Mouse (Mus musculus) heart, embryonic 11.5 days (tissue): Measurements from ENCODE around the gene Anapc2. TPM values are rescaled to one million over a fixed set of nuclear protein-coding genes. Genes with fewer than 3 reads are reported as not detected.

Experiments used
- ATAC-seq: fragments of 200-750 bp; cut with Nextera tagmentation; replicated peaks from 2 replicates; pipeline ENCODE4 v1.8.0; 2017; ENCODE audit warnings: moderate library complexity; ENCODE audit not compliant: insufficient number of reproducible peaks, low FRiP score, low TSS enrichment
- H3K27ac ChIP-seq: fragments of 300-500 bp; sonication (generic); 2 replicates; pipeline ENCODE4 v1.5.1; 2014; ENCODE audit warnings: mild to moderate bottlenecking, low read depth, low read length
- H3K27me3 ChIP-seq: fragments of 300-500 bp; sonication (generic); 2 replicates; pipeline ENCODE4 v1.6.1; 2014; ENCODE audit warnings: mild to moderate bottlenecking, low read length, mixed read lengths; ENCODE audit not compliant: control insufficient read depth, insufficient read depth
- H3K36me3 ChIP-seq: fragments of 300-500 bp; sonication (generic); 2 replicates; pipeline ENCODE4 v1.6.1; 2014; ENCODE audit warnings: mild to moderate bottlenecking, low read length, moderate library complexity, mixed read lengths; ENCODE audit not compliant: control insufficient read depth, insufficient read depth
- H3K4me1 ChIP-seq: fragments of 300-500 bp; sonication (generic); 2 replicates; pipeline ENCODE4 v1.6.1; 2014; ENCODE audit warnings: low read length; ENCODE audit not compliant: control insufficient read depth, insufficient read depth
- H3K4me2 ChIP-seq: fragments of 300-500 bp; sonication (generic); 2 replicates; pipeline ENCODE4 v1.6.1; 2014; ENCODE audit warnings: mild to moderate bottlenecking, moderate library complexity
- H3K4me3 ChIP-seq: fragments of 300-500 bp; sonication (generic); 2 replicates; pipeline ENCODE4 v1.5.1; 2014; ENCODE audit warnings: low read depth, low read length
- H3K9ac ChIP-seq: fragments of 300-500 bp; sonication (generic); 2 replicates; pipeline ENCODE4 v1.6.1; 2014; ENCODE audit warnings: mild to moderate bottlenecking, low read depth, low read length, moderate library complexity
- H3K9me3 ChIP-seq: fragments of 300-500 bp; sonication (generic); replicated peaks from 2 replicates; pipeline ENCODE4 v1.6.1; 2016; ENCODE audit warnings: low read length; ENCODE audit not compliant: control insufficient read depth
- WGBS: fragments of 180-500 bp; shearing (Covaris S2); extraction: QIAGEN DNeasy Blood & Tissue Kit; methylation state at CpG from one replicate; pipeline ENCODE4 v1.1.7; 2014; ENCODE audit not compliant: insufficient replicate concordance; 5-methylcytosine and 5-hydroxymethylcytosine counted together
- polyA plus RNA-seq: library from polyadenylated mRNA; unstranded; fragments of >200 nt; fragmentation: Nextera tagmentation; extraction: Ambion mirVana; gene quantifications from 2 replicates; pipeline ENCODE4 v1.2.1, GENCODE M21; 2014

The Anapc2 gene
- polyA plus RNA-seq, 1 experiment from 2014 or later: 73.0 TPM

DNA sequence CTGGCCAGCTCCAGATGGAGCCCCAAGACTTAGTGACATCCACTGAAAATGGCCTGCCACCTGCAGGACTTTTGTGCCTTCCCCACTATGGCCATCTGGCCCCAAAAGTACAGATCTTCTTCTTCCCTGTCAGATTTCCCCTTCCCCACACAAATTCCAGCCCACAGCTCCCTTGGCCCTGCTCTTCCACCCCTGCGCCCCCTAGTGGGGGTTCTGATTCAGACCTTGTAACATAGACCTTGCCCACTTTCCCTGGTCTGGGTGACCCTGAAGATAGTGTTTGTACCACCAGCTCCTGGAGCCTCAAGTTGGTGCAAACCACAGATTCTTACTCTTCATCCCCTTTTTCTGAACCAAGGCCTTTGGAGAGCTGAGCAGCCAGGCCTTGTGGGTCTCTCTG lies 20.6 kb downstream of the Anapc2 start:
- H3K4me1 ChIP-seq: peaks cover 13% of the 10 kb centered on the region; the same call in 1 of the 2 replicates
- no peaks in the 10 kb centered on the region for H3K9me3 ChIP-seq
- H3K9ac ChIP-seq: no peak overlapping the region
- peaks cover 97% of the 10 kb centered on the region for H3K27me3 ChIP-seq
- ATAC-seq: no peak
- H3K27ac ChIP-seq: no peak overlapping the region
- H3K36me3 ChIP-seq: no peaks in the 10 kb centered on the region
- no peak overlapping the region for H3K4me2 ChIP-seq
- peak overlapping the region; percentile 31; the same call in 1 of the 2 replicates for H3K4me3 ChIP-seq
- 0% methylated on average over 1 of the region's 1 CpGs for WGBS

DNA sequence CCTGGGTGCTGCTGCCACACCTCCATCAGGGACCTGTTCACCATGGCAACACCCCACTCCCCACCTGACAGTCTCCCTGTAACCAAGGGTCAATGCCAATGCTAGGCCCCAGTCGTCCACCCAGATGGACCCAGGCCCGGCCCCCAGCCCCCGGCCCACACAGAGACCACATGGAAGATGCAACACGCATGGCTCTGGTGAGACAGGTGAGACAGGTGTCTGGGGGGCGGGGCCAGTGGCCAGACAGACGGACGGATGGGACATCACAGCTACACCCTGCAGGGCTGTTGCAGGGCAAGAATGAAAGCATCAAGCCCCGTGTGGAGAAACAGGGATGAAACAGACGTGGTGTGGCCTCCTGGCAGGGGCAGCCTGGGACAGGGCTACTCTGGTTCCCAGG lies 21.4 kb downstream of the Anapc2 start:
- Histone ChIP-seq H3K36me3 (no peaks in the 10 kb centered on the region), H3K9me3 (no peaks in the 10 kb centered on the region), H3K27me3 (peaks cover 95% of the 10 kb centered on the region), H3K27ac (no peak overlapping the region), H3K4me1 (peaks cover 13% of the 10 kb centered on the region; the same call in 1 of the 2 replicates), H3K4me3 (no peak overlapping the region), H3K4me2 (no peak overlapping the region), H3K9ac (no peak overlapping the region)
- 68% methylated on average over 9 of the region's 9 CpGs for WGBS
- ATAC-seq: no peak

DNA sequence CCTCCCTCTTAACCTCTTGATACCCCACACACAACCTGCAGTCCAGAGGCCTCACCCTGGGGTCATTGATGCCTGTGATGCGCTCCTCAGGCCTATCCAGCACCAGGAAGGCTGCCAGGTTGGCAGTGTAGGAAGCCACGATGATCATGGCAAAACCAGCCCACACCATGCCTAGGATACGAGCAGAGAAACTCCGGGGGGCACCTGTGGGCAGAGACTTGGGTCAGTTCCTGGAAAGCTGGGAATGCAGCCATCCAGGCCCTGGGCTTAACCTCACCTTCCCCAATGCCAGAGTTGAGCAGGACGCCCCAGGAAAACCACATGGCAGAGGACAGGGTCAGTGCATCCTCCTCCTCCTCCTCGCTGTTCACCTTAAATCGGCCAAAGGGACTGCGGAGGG lies 24.8 kb downstream of the Anapc2 start:
- Histone ChIP-seq H3K36me3 (no peaks in the 10 kb centered on the region), H3K9ac (no peak overlapping the region), H3K27ac (no peak overlapping the region), H3K4me2 (no peak overlapping the region), H3K9me3 (no peaks in the 10 kb centered on the region), H3K27me3 (peaks cover 61% of the 10 kb centered on the region), H3K4me1 (peaks cover 5% of the 10 kb centered on the region; the same call in 1 of the 2 replicates), H3K4me3 (no peak overlapping the region)
- ATAC-seq: no peak
- WGBS: 67% methylated on average over 8 of the region's 8 CpGs

DNA sequence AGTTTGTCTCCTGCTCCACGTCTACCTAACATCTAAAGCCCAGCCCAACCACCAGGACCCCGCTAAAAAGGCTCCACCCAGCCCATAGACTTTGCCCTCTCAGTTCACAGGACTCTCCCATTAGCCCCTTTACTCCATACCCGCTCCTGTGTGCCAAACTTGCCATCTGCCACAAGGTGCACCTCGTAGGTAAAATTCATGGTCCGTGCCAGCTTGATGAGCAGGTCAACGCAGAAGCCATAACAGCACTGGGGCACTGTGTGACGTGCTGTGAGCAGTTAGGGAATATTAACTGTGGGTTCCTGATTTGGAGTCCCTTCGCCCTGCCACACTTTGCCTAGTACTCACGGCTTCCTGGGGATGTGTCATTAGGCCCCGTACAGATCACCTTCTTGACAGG lies 25.8 kb downstream of the Anapc2 start:
- Histone ChIP-seq H3K27ac (no peak overlapping the region), H3K4me2 (no peak overlapping the region), H3K9me3 (no peaks in the 10 kb centered on the region), H3K27me3 (peaks cover 56% of the 10 kb centered on the region), H3K4me1 (no peaks in the 10 kb centered on the region), H3K9ac (no peak overlapping the region), H3K4me3 (no peak overlapping the region), H3K36me3 (no peaks in the 10 kb centered on the region)
- WGBS: 77% methylated on average over 10 of the region's 10 CpGs
- no peak for ATAC-seq

DNA sequence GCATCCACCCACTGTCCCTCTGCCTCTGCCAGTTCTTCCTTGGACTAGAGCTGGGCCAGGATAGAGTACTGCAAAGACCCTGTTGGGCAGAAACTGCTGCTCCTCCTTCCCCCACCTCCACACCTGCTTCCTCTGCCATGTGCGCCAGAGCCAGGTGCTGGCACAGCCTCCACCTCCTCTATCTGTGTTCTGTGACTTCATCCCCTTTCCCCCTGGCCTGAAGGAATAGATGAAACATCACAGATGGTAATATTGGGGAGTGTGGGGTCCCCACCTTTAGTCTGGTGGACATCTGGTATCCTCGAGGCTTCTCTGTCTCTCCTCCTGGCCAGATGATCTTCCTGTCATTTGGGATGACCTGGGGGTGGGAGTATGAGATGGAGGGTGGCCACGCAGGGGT lies 31.2 kb downstream of the Anapc2 start:
- 64% methylated on average over 3 of the region's 3 CpGs for WGBS
- no peak overlapping the region for H3K9ac ChIP-seq
- no peak overlapping the region for H3K27ac ChIP-seq
- no peak for ATAC-seq
- H3K9me3 ChIP-seq: no peaks in the 10 kb centered on the region
- peaks cover 54% of the 10 kb centered on the region for H3K27me3 ChIP-seq
- H3K4me2 ChIP-seq: no peak overlapping the region
- H3K4me3 ChIP-seq: no peak overlapping the region
- H3K36me3 ChIP-seq: no peaks in the 10 kb centered on the region
- no peaks in the 10 kb centered on the region for H3K4me1 ChIP-seq

DNA sequence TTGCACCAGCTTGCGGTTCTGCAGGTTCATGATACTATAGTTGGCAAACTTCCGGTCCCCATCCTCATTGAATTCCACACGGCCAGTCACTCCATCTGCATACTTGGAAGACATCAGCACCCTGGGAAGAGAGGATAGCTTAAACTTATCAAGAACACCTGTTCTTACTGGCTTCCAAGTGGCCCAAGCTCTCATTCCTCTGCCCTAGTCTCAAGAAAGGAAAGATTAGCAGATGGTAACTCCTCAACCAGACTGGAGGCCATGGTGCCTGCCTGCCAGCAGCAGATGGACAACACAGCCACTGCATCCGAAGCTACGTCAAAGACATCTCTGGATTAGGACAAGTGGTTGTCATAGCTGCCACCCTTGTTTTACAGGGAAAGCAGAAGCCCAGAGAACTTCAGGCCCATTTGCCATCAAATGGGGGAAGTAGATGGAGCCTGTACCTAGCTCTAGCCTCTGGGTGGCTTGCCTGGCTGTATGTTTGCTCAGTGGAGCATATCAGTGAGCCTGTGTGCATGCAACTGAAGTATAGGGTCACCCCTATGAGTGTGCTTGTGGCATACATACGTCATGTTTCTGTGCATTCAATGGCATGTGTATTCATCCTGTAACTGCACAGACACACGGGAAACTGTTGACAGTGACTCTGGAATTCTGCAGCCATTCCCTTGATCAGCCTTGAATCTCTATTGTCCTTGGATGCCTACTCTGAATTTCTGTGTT lies 31.8 kb downstream of the Anapc2 start:
- no peaks in the 10 kb centered on the region for H3K36me3 ChIP-seq

DNA sequence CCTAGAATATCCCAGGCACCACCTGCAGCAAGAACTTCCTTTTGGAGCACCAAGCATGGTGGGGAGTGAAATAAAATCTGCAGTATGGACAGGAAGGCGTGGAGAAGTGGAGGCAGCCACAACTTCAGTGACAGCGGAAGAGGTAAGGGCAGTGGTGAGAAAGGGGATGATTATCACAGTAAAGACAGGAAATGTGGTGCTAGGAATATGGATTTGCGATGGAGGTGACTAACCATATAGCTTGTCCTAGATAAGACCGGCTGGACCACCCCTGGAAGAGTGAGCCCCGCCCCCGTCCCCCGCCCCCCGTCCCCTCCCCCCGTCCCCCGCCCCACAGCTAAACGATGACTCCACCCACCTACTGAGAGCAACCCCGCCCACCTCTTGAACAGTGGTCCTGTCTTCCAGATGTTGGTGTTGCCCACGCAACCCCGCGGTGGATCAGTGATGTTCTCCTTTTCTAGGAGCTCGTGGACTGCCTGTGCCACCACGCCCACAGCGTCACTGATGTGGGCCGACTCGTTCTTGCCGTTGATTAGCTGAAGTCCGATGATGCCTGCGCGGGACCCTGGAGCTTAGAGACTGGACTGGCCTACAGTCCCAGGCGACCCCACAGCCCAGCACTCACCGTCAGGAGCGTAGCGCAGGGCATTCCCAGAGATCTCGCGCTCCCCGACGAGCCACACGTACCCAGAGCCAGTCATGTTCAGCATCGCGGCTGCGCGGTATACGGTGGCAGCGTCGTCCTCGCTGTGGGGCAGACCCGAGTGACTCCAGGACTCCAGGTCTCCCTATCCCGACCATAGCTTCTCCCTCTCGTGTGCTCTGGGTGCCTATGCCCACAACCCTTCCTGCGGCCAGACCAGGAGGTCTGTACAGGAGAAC lies 32.6 kb downstream of the Anapc2 start:
- no peaks in the 10 kb centered on the region for H3K9me3 ChIP-seq
- peak overlapping the region; percentile 37 for H3K4me3 ChIP-seq
- 0 out of 2 replicates have a peak overlapping the region, but pooled peaks have one; percentile 59 for H3K9ac ChIP-seq
- whole genome bisulfite sequencing: 3% methylated on average over 40 of the region's 45 CpGs
- no peak for ATAC-seq
- H3K36me3 ChIP-seq: no peaks in the 10 kb centered on the region
- peak overlapping the region; percentile 76 for H3K4me2 ChIP-seq
- H3K27me3 ChIP-seq: peaks cover 64% of the 10 kb centered on the region
- no peaks in the 10 kb centered on the region for H3K4me1 ChIP-seq
- no peak overlapping the region for H3K27ac ChIP-seq

More for the DNA sequence above, 31.8 kb downstream of the Anapc2 start:
- Histone ChIP-seq H3K9ac (no peak overlapping the region), H3K27ac (no peak overlapping the region), H3K9me3 (no peaks in the 10 kb centered on the region), H3K27me3 (peaks cover 60% of the 10 kb centered on the region), H3K4me1 (no peaks in the 10 kb centered on the region), H3K4me3 (no peak overlapping the region), H3K4me2 (peak overlapping the region; percentile 76; the same call in 1 of the 2 replicates)
- WGBS: 72% methylated on average over 7 of the region's 7 CpGs
- no peak for ATAC-seq

DNA sequence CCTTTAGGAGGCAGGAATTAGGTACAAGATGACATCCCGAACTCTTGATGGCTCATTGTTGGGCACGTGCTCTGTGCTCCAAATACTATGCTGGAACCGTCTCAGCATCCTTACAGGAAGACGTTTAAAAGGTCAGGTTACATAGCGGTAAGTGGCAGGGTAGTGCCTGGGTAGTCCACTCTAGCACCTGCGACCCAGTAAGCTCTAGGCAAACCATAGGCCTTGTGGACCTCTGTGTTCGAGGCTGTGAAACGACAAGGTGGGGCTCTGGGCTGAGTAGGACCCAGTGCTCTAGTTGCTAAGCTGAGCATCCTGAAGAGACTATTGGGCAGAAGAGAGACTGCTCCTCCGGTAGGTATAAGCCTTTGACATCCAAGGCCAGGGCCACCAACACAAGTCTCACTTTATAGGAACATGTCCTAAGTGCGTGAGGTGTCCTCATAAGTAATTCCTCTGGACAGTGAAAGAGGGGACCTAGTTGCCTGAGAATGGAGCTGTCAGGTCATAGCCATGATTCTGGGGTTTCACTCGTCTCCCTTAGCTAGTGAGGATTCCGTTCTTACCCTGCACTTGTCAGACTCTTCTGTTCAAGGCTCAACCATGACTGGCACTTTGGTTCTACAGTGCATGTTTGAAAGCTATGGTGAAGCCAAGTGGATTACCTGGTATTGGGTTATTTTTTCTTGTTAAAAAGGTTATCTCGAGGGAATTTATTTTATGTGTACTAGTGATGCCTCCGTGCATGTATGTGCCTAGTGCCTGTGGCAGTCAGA lies 33.5 kb downstream of the Anapc2 start:
- 0 out of 2 replicates have a peak overlapping the region, but pooled peaks have one; percentile 59 for H3K9ac ChIP-seq
- 45% methylated on average over 14 of the region's 14 CpGs for WGBS

More for the DNA sequence above, 33.5 kb downstream of the Anapc2 start:
- H3K27ac ChIP-seq: no peak overlapping the region
- H3K36me3 ChIP-seq: no peaks in the 10 kb centered on the region
- H3K9me3 ChIP-seq: no peaks in the 10 kb centered on the region
- H3K27me3 ChIP-seq: peaks cover 72% of the 10 kb centered on the region
- peak overlapping the region; percentile 37; the same call in 1 of the 2 replicates for H3K4me3 ChIP-seq
- no peak for ATAC-seq
- no peaks in the 10 kb centered on the region for H3K4me1 ChIP-seq
- peak overlapping the region; percentile 76 for H3K4me2 ChIP-seq
